Mouse (Mus musculus) olfactory bulb, adult 2 months (tissue): ENCODE measurements around the gene Nav2. TPM values are rescaled to one million over a fixed set of nuclear protein-coding genes. Genes with fewer than 3 reads are reported as not detected.

ENCODE experiments used
- H3K27ac ChIP-seq: fragments of 200-500 bp; 2 replicates; pipeline ENCODE4 v1.5.1; 2012; ENCODE audit warnings: low read depth, low read length; ENCODE audit not compliant: insufficient read depth
- H3K4me1 ChIP-seq: fragments of 200-500 bp; 2 replicates; pipeline ENCODE4 v1.6.1; 2012; ENCODE audit warnings: low read length; ENCODE audit not compliant: control insufficient read depth, insufficient read depth
- H3K4me3 ChIP-seq: fragments of 200-500 bp; 2 replicates; pipeline ENCODE4 v1.5.1; 2012; ENCODE audit warnings: mild to moderate bottlenecking, low read depth, low read length, moderate library complexity; ENCODE audit not compliant: insufficient read depth
- CTCF ChIP-seq: fragments of 200-500 bp; IDR thresholded peaks from 2 replicates; pipeline ENCODE4 v1.5.1; 2012; ENCODE audit warnings: low read depth, mild to moderate bottlenecking, low read length, moderate library complexity; ENCODE audit not compliant: insufficient read depth
- POLR2A ChIP-seq: fragments of 200-500 bp; IDR thresholded peaks from 2 replicates; pipeline ENCODE4 v1.6.1; 2012; ENCODE audit warnings: mild to moderate bottlenecking, low read depth, low read length, moderate library complexity; ENCODE audit not compliant: insufficient read depth
- whole genome bisulfite sequencing: fragments of 180-500 bp; shearing (Covaris S2); methylation state at CpG from one replicate; pipeline ENCODE4 v1.1.7; 2018; 5-methylcytosine and 5-hydroxymethylcytosine counted together
- polyA plus RNA-seq: library from polyadenylated mRNA; stranded (reverse); fragments of >200 nt; gene quantifications from 2 replicates; pipeline ENCODE4 v1.2.4, GENCODE M21; 2012; ENCODE audit warnings: low replicate concordance; ENCODE audit not compliant: missing spikeins, insufficient read depth, insufficient read length

Gene Nav2
- polyA plus RNA-seq, 1 experiment: 57.3 TPM

- no peak overlapping the region for H3K4me3 ChIP-seq
- peaks cover 16% of the 10 kb centered on the region for H3K4me1 ChIP-seq
- no peak for TF ChIP-seq POLR2A
- no peak for TF ChIP-seq CTCF
- H3K27ac ChIP-seq: no peak overlapping the region
- WGBS: 35% methylated on average over 4 of the region's 4 CpGs
Measured at GRCm38 (mm10) chr7:49330181-49330580, 421.7 kb downstream of the Nav2 start.

GRCm38 (mm10) chr7:49331939-49332338, 423.4 kb downstream of the Nav2 start:
- TF ChIP-seq CTCF (no peak), POLR2A (no peak)
- no peak overlapping the region for H3K27ac ChIP-seq
- no peak overlapping the region for H3K4me3 ChIP-seq
- WGBS: 80% methylated on average over 4 of the region's 4 CpGs
- H3K4me1 ChIP-seq: peaks cover 14% of the 10 kb centered on the region

GRCm38 (mm10) chr7:49332644-49333043, 424.1 kb downstream of the Nav2 start:
- Histone ChIP-seq H3K27ac (no peak overlapping the region), H3K4me3 (no peak overlapping the region), H3K4me1 (peaks cover 14% of the 10 kb centered on the region)
- TF ChIP-seq CTCF: no peak
- no peak for TF ChIP-seq POLR2A
- WGBS: 73% methylated on average over 7 of the region's 7 CpGs

GRCm38 (mm10) chr7:49334163-49334562, 425.6 kb downstream of the Nav2 start:
- TF ChIP-seq CTCF: no peak
- TF ChIP-seq POLR2A: no peak
- H3K27ac ChIP-seq: no peak overlapping the region
- 60% methylated on average over 5 of the region's 5 CpGs for WGBS

GRCm38 (mm10) chr7:49335056-49335455, 426.5 kb downstream of the Nav2 start:
- Histone ChIP-seq H3K4me1 (peaks cover 14% of the 10 kb centered on the region), H3K4me3 (no peak overlapping the region), H3K27ac (no peak overlapping the region)
- TF ChIP-seq CTCF: no peak
- TF ChIP-seq POLR2A: no peak
- 73% methylated on average over 3 of the region's 3 CpGs for WGBS

More at GRCm38 (mm10) chr7:49334163-49334562, 425.6 kb downstream of the Nav2 start:
- H3K4me1 ChIP-seq: peaks cover 14% of the 10 kb centered on the region
- H3K4me3 ChIP-seq: no peak overlapping the region

- H3K4me1 ChIP-seq: peaks cover 13% of the 10 kb centered on the region
- WGBS: 81% methylated on average over 8 of the region's 8 CpGs
- H3K4me3 ChIP-seq: no peak overlapping the region
- TF ChIP-seq CTCF (no peak), POLR2A (no peak)
- no peak overlapping the region for H3K27ac ChIP-seq
Measured at GRCm38 (mm10) chr7:49336725-49337124, 428.2 kb downstream of the Nav2 start.

- TF ChIP-seq POLR2A (no peak), CTCF (no peak)
- Histone ChIP-seq H3K27ac (no peak overlapping the region), H3K4me3 (no peak overlapping the region), H3K4me1 (peaks cover 10% of the 10 kb centered on the region)
- 24% methylated on average over 2 of the region's 2 CpGs for WGBS
Measured at GRCm38 (mm10) chr7:49337710-49338109, 429.2 kb downstream of the Nav2 start.

- Histone ChIP-seq H3K4me1 (peaks cover 21% of the 10 kb centered on the region), H3K27ac (no peak overlapping the region), H3K4me3 (no peak overlapping the region)
- no peak for TF ChIP-seq POLR2A
- TF ChIP-seq CTCF: no peak
- WGBS: 88% methylated on average over 3 of the region's 3 CpGs
Measured at GRCm38 (mm10) chr7:49339953-49340352, 431.4 kb downstream of the Nav2 start.

- no peak for TF ChIP-seq POLR2A
- TF ChIP-seq CTCF: no peak
- Histone ChIP-seq H3K4me1 (peaks cover 21% of the 10 kb centered on the region), H3K27ac (no peak overlapping the region), H3K4me3 (no peak overlapping the region)
- 57% methylated on average over 5 of the region's 5 CpGs for WGBS
Measured at GRCm38 (mm10) chr7:49341151-49341918, 432.8 kb downstream of the Nav2 start.

- no peak overlapping the region for H3K4me3 ChIP-seq
- peaks cover 21% of the 10 kb centered on the region for H3K4me1 ChIP-seq
- H3K27ac ChIP-seq: no peak overlapping the region
- 87% methylated on average over 2 of the region's 2 CpGs for WGBS
- no peak for TF ChIP-seq POLR2A
- TF ChIP-seq CTCF: no peak
Measured at GRCm38 (mm10) chr7:49341919-49342529, 433.5 kb downstream of the Nav2 start.
